Mouse (Mus musculus) neural tube, embryonic 14.5 days (tissue): ENCODE measurements around the gene Aloxe3. TPM values are rescaled to one million over a fixed set of nuclear protein-coding genes. Genes with fewer than 3 reads are reported as not detected.

Experiments used
- ATAC-seq: fragments of 200-750 bp; cut with Nextera tagmentation; 2 replicates; pipeline ENCODE4 v1.8.0; 2017; ENCODE audit warnings: low read depth, mild to moderate bottlenecking, moderate TSS enrichment, moderate library complexity
- H3K27ac ChIP-seq: fragments of 300-500 bp; sonication (generic); 2 replicates; pipeline ENCODE4 v1.5.1; 2014; ENCODE audit warnings: low read depth, mild to moderate bottlenecking, control low read depth, low read length, moderate library complexity, mixed read lengths
- H3K27me3 ChIP-seq: fragments of 300-500 bp; sonication (generic); 2 replicates; pipeline ENCODE4 v1.6.1; 2014; ENCODE audit warnings: low read length; ENCODE audit not compliant: control insufficient read depth, insufficient read depth
- H3K36me3 ChIP-seq: fragments of 300-500 bp; sonication (generic); 2 replicates; pipeline ENCODE4 v1.6.1; 2014; ENCODE audit warnings: low read length, mixed read lengths; ENCODE audit not compliant: control insufficient read depth, insufficient read depth
- H3K4me1 ChIP-seq: fragments of 300-500 bp; sonication (generic); 2 replicates; pipeline ENCODE4 v1.6.1; 2014; ENCODE audit warnings: low read length; ENCODE audit not compliant: control insufficient read depth, insufficient read depth
- H3K4me2 ChIP-seq: fragments of 300-500 bp; sonication (generic); 2 replicates; pipeline ENCODE4 v1.6.1; 2014; ENCODE audit warnings: mild to moderate bottlenecking, low read depth, low read length, control low read depth
- H3K4me3 ChIP-seq: fragments of 300-500 bp; sonication (generic); 2 replicates; pipeline ENCODE4 v1.5.1; 2014; ENCODE audit warnings: low read depth, low read length, control low read depth, mixed read lengths
- H3K9ac ChIP-seq: fragments of 300-500 bp; sonication (generic); replicated peaks from 2 replicates; pipeline ENCODE4 v1.6.1; 2014; ENCODE audit warnings: low read depth, mild to moderate bottlenecking, control low read depth, low read length, mixed read lengths
- H3K9me3 ChIP-seq: fragments of 300-500 bp; sonication (generic); 2 replicates; pipeline ENCODE4 v1.6.1; 2016; ENCODE audit warnings: low read length; ENCODE audit not compliant: control insufficient read depth
- WGBS: fragments of 180-500 bp; shearing (Covaris S2); extraction: QIAGEN DNeasy Blood & Tissue Kit; methylation state at CpG from one replicate; pipeline ENCODE4 v1.1.7; 2014; 5-methylcytosine and 5-hydroxymethylcytosine counted together
- polyA plus RNA-seq: library from polyadenylated mRNA; unstranded; fragments of >200 nt; fragmentation: Nextera tagmentation; extraction: Ambion mirVana; gene quantifications from 2 replicates; pipeline ENCODE4 v1.2.1, GENCODE M21; 2014

Aloxe3 gene
- polyA plus RNA-seq, 1 experiment from 2014 or later = 5.0 TPM

GRCm38 (mm10) chr11:69110319-69111046 is 15.2 kb upstream of the Aloxe3 start:
- H3K4me2 ChIP-seq = peak overlapping the region; percentile 49
- no peak overlapping the region for H3K9ac ChIP-seq
- peaks cover 31% of the 10 kb centered on the region for H3K36me3 ChIP-seq
- H3K4me1 ChIP-seq = no peaks in the 10 kb centered on the region
- WGBS = under 1% methylated on average over 30 of the region's 30 CpGs
- peak; percentile 74; the same call in 1 of the 2 replicates for ATAC-seq
- no peak overlapping the region; the same call in 1 of the 2 replicates for H3K27ac ChIP-seq
- H3K4me3 ChIP-seq = peak overlapping the region; percentile 37
- no peaks in the 10 kb centered on the region for H3K27me3 ChIP-seq
- no peaks in the 10 kb centered on the region for H3K9me3 ChIP-seq

- Histone ChIP-seq H3K27ac (no peak overlapping the region), H3K9ac (no peak overlapping the region), H3K27me3 (no peaks in the 10 kb centered on the region), H3K4me3 (peak overlapping the region; percentile 37), H3K9me3 (no peaks in the 10 kb centered on the region), H3K4me2 (peak overlapping the region; percentile 49), H3K4me1 (no peaks in the 10 kb centered on the region), H3K36me3 (peaks cover 23% of the 10 kb centered on the region)
- 7% methylated on average over 21 of the region's 21 CpGs for WGBS
- ATAC-seq = no peak
Observed at GRCm38 (mm10) chr11:69111051-69111810, 14.5 kb upstream of the Aloxe3 start.

GRCm38 (mm10) chr11:69111865-69112264 is 13.8 kb upstream of the Aloxe3 start:
- WGBS = 55% methylated on average over 4 of the region's 4 CpGs
- H3K4me2 ChIP-seq = 0 out of 2 replicates have a peak overlapping the region, but pooled peaks have one; percentile 17
- H3K4me3 ChIP-seq = no peak overlapping the region
- no peak for ATAC-seq
- no peaks in the 10 kb centered on the region for H3K9me3 ChIP-seq
- H3K9ac ChIP-seq = no peak overlapping the region
- H3K36me3 ChIP-seq = peaks cover 19% of the 10 kb centered on the region; the same call in 1 of the 2 replicates
- no peak overlapping the region for H3K27ac ChIP-seq
- H3K4me1 ChIP-seq = peaks cover under 1% of the 10 kb centered on the region; the same call in 1 of the 2 replicates
- no peaks in the 10 kb centered on the region for H3K27me3 ChIP-seq

GRCm38 (mm10) chr11:69114018-69114417 is 11.7 kb upstream of the Aloxe3 start:
- Histone ChIP-seq H3K27ac (no peak overlapping the region), H3K4me2 (no peak overlapping the region), H3K4me1 (peaks cover 4% of the 10 kb centered on the region; the same call in 1 of the 2 replicates), H3K9me3 (no peaks in the 10 kb centered on the region), H3K4me3 (no peak overlapping the region), H3K27me3 (no peaks in the 10 kb centered on the region), H3K9ac (no peak overlapping the region), H3K36me3 (peaks cover 5% of the 10 kb centered on the region; the same call in 1 of the 2 replicates)
- no peak for ATAC-seq
- WGBS = 77% methylated on average over 3 of the region's 3 CpGs

- no peak overlapping the region for H3K27ac ChIP-seq
- no peak for ATAC-seq
- no peaks in the 10 kb centered on the region for H3K27me3 ChIP-seq
- H3K36me3 ChIP-seq = no peaks in the 10 kb centered on the region
- no peaks in the 10 kb centered on the region for H3K9me3 ChIP-seq
- peaks cover 8% of the 10 kb centered on the region; the same call in 1 of the 2 replicates for H3K4me1 ChIP-seq
- no peak overlapping the region for H3K4me3 ChIP-seq
- no peak overlapping the region for H3K9ac ChIP-seq
- WGBS = 84% methylated on average over 3 of the region's 3 CpGs
- no peak overlapping the region for H3K4me2 ChIP-seq
Observed at GRCm38 (mm10) chr11:69114621-69115020, 11.1 kb upstream of the Aloxe3 start.

- Histone ChIP-seq H3K27me3 (peaks cover 7% of the 10 kb centered on the region; the same call in 1 of the 2 replicates), H3K36me3 (no peaks in the 10 kb centered on the region), H3K9me3 (no peaks in the 10 kb centered on the region), H3K27ac (no peak overlapping the region), H3K4me3 (peak overlapping the region; percentile 71; the same call in 1 of the 2 replicates), H3K4me2 (peak overlapping the region; percentile 99), H3K9ac (no peak overlapping the region), H3K4me1 (peaks cover 16% of the 10 kb centered on the region)
- no peak for ATAC-seq
- 54% methylated on average over 5 of the region's 5 CpGs for WGBS
Observed at GRCm38 (mm10) chr11:69116843-69117242, 8.9 kb upstream of the Aloxe3 start.

GRCm38 (mm10) chr11:69117737-69118695 is 7.7 kb upstream of the Aloxe3 start:
- Histone ChIP-seq H3K9ac (peak overlapping the region; percentile 67), H3K4me1 (peaks cover 16% of the 10 kb centered on the region), H3K27ac (peak overlapping the region; percentile 52), H3K4me2 (peak overlapping the region; percentile 99), H3K4me3 (peak overlapping the region; percentile 71), H3K36me3 (no peaks in the 10 kb centered on the region), H3K9me3 (no peaks in the 10 kb centered on the region), H3K27me3 (peaks cover 9% of the 10 kb centered on the region; the same call in 1 of the 2 replicates)
- under 1% methylated on average over 45 of the region's 45 CpGs for WGBS
- ATAC-seq = 0 out of 2 replicates have a peak, but pooled peaks have one; percentile 13

GRCm38 (mm10) chr11:69118765-69119164 is 6.9 kb upstream of the Aloxe3 start:
- Histone ChIP-seq H3K4me2 (peak overlapping the region; percentile 99), H3K27me3 (peaks cover 9% of the 10 kb centered on the region; the same call in 1 of the 2 replicates), H3K36me3 (no peaks in the 10 kb centered on the region), H3K9ac (no peak overlapping the region), H3K27ac (no peak overlapping the region), H3K4me1 (peaks cover 16% of the 10 kb centered on the region), H3K4me3 (peak overlapping the region; percentile 71), H3K9me3 (no peaks in the 10 kb centered on the region)
- 1% methylated on average over 15 of the region's 15 CpGs for WGBS
- ATAC-seq = 0 out of 2 replicates have a peak, but pooled peaks have one; percentile 16
